Mouse (Mus musculus): Measurements from ENCODE around the gene Ubl4a. TPM values are rescaled to one million over a fixed set of nuclear protein-coding genes. Genes with fewer than 3 reads are reported as not detected.

Ubl4a gene
- 10 to 100 TPM; 22.9 to 25.5 TPM for total RNA-seq (2023)

GRCm38 (mm10) chrX:74372888-74373549 lies at the start of gene Ubl4a, which contains the start of gene Slc10a3:
TSS of gene Ubl4a (minus strand) at chrX:74373218.
TSS of gene Slc10a3 (minus strand) at chrX:74373349.

GRCm38 (mm10) chrX:74392535-74393443 lies 19.8 kb upstream of the Ubl4a start, which contains the start of the genes Fam3a and Ikbkg:
TSS of gene Fam3a (minus strand) at chrX:74393272.
TSS of gene Ikbkg (plus strand) at chrX:74393290.

GRCm38 (mm10) chrX:74353467-74353770 lies 19.6 kb downstream of the Ubl4a start, which contains the start of gene Lage3:
TSS of gene Lage3 (minus strand) at chrX:74353618.

GRCm38 (mm10) chrX:74328725-74329161 lies 44.3 kb downstream of the Ubl4a start, which contains the start of gene Plxna3:
TSS of gene Plxna3 (plus strand) at chrX:74329066.

Other genes starting within 250 kb of the Ubl4a start
- gene Opn1mw, start 245.8 kb downstream of the Ubl4a start, total RNA-seq (2023) = not detected
- gene Mecp2, start 237.9 kb downstream of the Ubl4a start, total RNA-seq (2023) = 10 to 100 TPM; 42.6 to 44.5 TPM
- not detected for gene Tex28, start 205.4 kb downstream of the Ubl4a start, total RNA-seq (2023)
- not detected for gene Tktl1, start 196.0 kb downstream of the Ubl4a start, total RNA-seq (2023)
- 1,000 to 10,000 TPM; 1,568 to 1,591 TPM for gene Flna, start 123.4 kb downstream of the Ubl4a start, total RNA-seq (2023)
- gene Emd, start 118.5 kb downstream of the Ubl4a start, total RNA-seq (2023) = 10 to 100 TPM; 74.3 to 79.1 TPM
- gene Rpl10, start 102.4 kb downstream of the Ubl4a start, total RNA-seq (2023) = 100 to 1,000 TPM; 714 to 836 TPM
- gene Taz, start 91.3 kb downstream of the Ubl4a start, total RNA-seq (2023) = 10 to 100 TPM; 62.3 to 73.3 TPM
- gene Dnase1l1, start 90.9 kb downstream of the Ubl4a start, total RNA-seq (2023) = 100 to 1,000 TPM in 1 of 2 experiments, 10 to 100 TPM in 1; 98.3 to 103 TPM
- 100 to 1,000 TPM; 263 to 299 TPM for gene Atp6ap1, start 76.1 kb downstream of the Ubl4a start, total RNA-seq (2023)
- gene Gdi1, start 68.2 kb downstream of the Ubl4a start, total RNA-seq (2023) = 100 to 1,000 TPM; 208 to 227 TPM
- 10 to 100 TPM; 71.4 to 76.9 TPM for gene Fam50a, start 60.2 kb downstream of the Ubl4a start, total RNA-seq (2023)
- gene Plxna3, start 44.2 kb downstream of the Ubl4a start, total RNA-seq (2023) = 1 to 10 TPM; 1.4 to 4.5 TPM
- gene Lage3, start 19.6 kb downstream of the Ubl4a start, total RNA-seq (2023) = 10 to 100 TPM; 18.3 to 21.8 TPM
- 10 to 100 TPM; 19.6 to 23.9 TPM for gene Slc10a3, start 131 bp upstream of the Ubl4a start, total RNA-seq (2023)
- gene Fam3a, start 20.1 kb upstream of the Ubl4a start, total RNA-seq (2023) = 10 to 100 TPM; 16.6 to 20.0 TPM
- 10 to 100 TPM; 30.0 to 30.5 TPM for gene Ikbkg, start 20.1 kb upstream of the Ubl4a start, total RNA-seq (2023)
- gene G6pdx, start 56.0 kb upstream of the Ubl4a start, total RNA-seq (2023) = 100 to 1,000 TPM; 195 to 224 TPM
- gene Gm6880, start 108.2 kb upstream of the Ubl4a start, total RNA-seq (2023) = not detected
- not detected for gene Olfr1326-ps1, start 201.7 kb upstream of the Ubl4a start, total RNA-seq (2023)
- gene Olfr1325, start 219.5 kb upstream of the Ubl4a start, total RNA-seq (2023) = not detected